Mouse (Mus musculus): ENCODE measurements around the gene Mcur1.

Mcur1 gene

GRCm38 (mm10) chr13:43524491-43525362, 35.3 kb downstream of the Mcur1 start:
- DNase-seq = no peak

DNA sequence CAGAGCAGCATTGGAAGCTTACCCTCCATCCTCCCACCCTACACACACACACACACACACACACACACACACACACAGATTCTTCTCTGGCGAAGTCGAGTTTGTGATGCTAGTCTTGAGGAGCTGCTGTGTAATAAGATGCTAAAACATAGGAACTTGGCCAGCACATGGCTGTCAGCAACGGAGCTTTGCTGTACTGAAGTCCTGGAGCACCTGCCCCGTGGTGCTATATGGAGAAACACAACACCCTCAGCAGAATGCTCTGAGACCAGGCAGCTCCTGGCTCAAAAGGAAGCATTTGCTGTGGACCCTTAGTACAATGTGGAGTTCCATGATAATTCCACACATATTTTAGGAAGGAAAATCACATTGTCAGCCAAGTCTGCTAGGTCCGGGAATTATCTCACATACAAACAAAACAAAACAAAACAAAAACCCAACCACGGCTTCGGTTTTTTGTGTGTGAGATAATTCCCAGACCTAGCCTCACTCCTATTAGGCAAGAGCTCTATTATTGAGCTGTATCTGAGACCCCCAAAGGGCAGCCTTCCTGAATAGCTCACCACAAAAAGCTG, 36.0 kb downstream of the Mcur1 start:
- no peak for DNase-seq

DNA sequence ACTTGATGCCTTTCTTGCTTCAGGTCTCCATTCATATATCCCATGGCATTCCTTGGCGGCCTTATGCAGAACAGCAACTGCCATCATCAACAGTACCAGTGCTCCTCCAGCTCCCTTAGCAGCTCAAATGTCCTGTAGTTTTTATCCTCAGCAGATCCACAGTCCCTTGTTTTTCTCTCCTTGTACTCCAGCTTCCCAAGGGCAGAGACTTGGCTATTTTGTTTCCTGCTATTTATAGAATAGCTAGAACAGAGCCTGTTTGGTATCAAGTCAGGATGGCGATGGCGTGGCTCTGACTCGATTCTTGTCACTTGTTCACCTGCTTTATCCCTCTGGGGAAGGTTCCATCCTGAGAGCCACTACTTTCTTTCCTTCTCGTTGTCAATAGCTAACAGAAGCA, 38.1 kb downstream of the Mcur1 start:
- no peak for DNase-seq

GRCm38 (mm10) chr13:43519251-43519650, 40.7 kb downstream of the Mcur1 start:
- no peak for DNase-seq

DNA sequence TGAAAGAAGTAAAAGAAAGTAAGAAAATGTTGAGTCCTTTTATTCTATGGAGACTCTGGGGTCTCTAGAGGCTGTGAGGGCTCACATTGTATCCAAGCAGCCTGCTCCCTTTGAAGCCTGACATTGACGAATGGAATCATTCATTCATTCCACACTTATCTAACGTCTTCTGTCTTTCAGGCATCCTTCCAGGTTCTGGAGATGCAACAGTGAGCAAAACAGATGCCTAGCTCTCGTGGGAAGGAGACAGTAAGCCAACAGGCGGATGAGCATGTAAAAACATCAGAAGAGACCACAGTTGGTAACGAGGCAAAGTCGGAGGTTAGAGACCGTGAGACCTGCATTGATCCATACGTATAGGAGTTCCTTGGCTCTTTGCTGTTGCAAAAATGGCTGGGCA, 42.6 kb downstream of the Mcur1 start:
- DNase-seq = no peak

- DNase-seq = no peak
Observed at GRCm38 (mm10) chr13:43516931-43517330, 43.1 kb downstream of the Mcur1 start.

- DNase-seq = no peak
Observed at GRCm38 (mm10) chr13:43516119-43516518, 43.9 kb downstream of the Mcur1 start.

DNA sequence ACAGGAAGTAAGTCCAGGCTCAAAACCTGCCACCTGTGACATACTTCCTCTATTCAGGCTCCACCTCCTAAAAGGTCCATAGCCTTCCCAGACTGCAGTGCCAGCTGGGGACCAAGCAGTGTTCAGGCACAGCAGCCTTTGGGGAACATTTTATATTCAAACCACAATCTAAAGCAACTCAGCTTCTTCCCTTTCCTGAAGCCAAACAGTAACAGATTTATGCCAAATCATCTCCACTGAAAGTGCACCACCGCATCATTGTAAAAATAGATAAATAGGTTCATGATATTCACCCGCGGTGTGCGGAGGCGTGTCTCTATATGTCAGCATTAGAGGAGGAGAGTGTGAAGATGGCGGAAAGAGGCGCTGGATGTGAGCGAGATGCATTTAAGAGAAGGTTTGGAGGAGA, 45.0 kb downstream of the Mcur1 start:
- no peak for DNase-seq

- DNase-seq = no peak
Observed at GRCm38 (mm10) chr13:43512736-43513135, 47.3 kb downstream of the Mcur1 start.

DNA sequence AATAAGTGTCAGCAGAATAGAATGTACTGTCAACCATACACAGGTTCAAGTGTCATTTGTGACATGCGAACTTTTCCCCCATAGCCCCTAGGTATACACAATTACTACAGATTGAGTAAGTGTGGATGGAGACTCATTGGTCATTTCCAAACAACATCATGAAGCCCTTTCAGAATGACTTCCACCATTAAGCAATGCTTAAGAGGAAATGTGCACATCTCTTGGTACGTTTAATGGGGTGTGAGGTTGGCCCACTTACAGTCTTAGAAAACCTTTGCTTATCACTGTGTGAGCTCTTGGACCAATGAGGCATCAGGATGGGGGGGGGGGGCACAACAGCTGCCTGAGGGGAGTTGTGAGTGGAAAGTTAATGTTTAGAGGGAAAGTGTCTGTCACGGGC, 54.2 kb downstream of the Mcur1 start:
- no peak for DNase-seq

- DNase-seq = peak; percentile 68
Observed at GRCm38 (mm10) chr13:43503395-43503850, 56.6 kb downstream of the Mcur1 start.

GRCm38 (mm10) chr13:43501601-43502000, 58.4 kb downstream of the Mcur1 start:
- DNase-seq = no peak

DNA sequence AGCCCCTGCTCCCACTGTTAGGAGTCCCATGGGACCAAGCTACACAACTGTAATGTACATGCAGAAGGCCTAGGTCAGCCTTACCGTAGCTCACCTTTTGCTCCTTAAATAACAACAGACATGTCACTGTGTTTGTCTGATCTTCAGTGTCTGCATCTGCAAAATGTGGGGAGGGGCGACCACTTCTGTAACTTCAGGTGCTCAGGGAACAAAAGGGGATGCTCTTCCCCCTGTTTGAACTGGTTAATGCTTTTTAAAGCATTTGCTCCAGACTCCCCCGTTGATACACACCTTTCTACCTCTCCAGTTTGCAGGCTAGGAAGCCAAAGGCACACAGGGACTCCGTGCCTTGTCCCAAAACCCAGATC, 59.5 kb downstream of the Mcur1 start:
- peak; percentile 72 for DNase-seq

DNA sequence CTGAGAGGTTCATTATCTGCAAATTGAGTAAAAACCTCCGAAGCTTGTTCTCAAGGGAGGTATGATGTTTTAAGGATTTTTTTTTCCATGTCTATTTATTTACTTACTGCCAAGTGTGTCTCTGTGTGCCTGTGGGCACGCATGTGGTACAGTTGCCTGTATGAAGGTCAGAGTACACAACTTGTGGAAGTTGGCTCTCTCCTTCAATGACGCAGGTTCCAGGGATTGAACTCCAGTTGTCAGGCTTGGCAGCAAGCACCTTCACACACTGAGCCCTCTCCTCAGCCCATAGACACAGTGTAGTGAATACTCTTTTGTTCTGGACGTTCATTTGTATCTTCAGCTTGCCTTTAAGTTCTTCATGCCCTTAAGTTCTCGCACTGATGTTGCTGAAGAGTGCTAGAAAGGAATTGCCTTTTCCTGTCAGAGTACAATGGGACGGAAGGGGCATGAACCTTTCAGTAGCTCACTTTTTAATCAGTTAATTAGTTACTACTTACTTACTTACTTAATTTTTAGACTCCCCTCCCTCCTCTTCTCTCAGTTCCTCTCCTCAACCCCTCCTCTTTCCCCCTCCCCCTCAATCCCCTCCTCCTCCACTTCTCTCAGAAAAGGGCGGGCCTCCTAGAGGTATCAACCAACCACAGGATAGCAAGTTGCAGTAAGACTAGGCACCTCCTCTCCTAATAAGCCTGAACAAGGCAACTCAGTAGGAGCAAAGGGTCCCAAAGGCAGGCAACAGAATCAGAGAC, 60.1 kb downstream of the Mcur1 start:
- no peak for DNase-seq

DNA sequence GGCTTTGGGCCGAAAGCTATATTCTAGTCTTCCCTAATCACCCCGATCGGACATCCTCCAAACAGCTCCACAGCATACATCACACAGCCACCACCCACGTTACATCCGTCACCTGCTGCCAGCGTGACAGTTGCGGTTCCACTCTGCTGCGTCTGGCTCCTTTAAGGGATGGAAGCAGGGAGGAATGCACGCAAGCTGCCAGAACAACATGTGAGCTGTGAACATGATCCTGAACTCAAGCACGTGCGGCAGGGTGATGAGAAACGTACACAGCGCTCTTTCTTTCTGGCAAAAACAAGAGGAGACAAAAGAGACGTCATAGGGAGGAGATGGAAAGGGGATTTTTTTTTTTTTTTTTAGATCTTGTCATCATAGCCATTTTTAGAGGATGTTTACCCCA, 61.1 kb downstream of the Mcur1 start:
- DNase-seq = no peak

GRCm38 (mm10) chr13:43497769-43498168, 62.2 kb downstream of the Mcur1 start:
- no peak for DNase-seq

GRCm38 (mm10) chr13:43496660-43497059, 63.3 kb downstream of the Mcur1 start:
- DNase-seq = no peak

- no peak for DNase-seq
Observed at GRCm38 (mm10) chr13:43495645-43496044, 64.3 kb downstream of the Mcur1 start.

- DNase-seq = no peak
Observed at GRCm38 (mm10) chr13:43493725-43494124, 66.3 kb downstream of the Mcur1 start.

GRCm38 (mm10) chr13:43493058-43493481, 66.9 kb downstream of the Mcur1 start:
- no peak for DNase-seq

Data from thymus, postnatal 4 days (tissue).